Mouse (Mus musculus) thymus, adult 18-20 months (tissue): ENCODE data around the gene Hoxa10.

ENCODE experiments used
- DNase-seq, 2 experiments: peaks; one replicate each; pipeline ENCODE4 v3.0.0; 2022; ENCODE audit warnings: mixed read lengths in 2 of 2

The Hoxa10 gene

DNA sequence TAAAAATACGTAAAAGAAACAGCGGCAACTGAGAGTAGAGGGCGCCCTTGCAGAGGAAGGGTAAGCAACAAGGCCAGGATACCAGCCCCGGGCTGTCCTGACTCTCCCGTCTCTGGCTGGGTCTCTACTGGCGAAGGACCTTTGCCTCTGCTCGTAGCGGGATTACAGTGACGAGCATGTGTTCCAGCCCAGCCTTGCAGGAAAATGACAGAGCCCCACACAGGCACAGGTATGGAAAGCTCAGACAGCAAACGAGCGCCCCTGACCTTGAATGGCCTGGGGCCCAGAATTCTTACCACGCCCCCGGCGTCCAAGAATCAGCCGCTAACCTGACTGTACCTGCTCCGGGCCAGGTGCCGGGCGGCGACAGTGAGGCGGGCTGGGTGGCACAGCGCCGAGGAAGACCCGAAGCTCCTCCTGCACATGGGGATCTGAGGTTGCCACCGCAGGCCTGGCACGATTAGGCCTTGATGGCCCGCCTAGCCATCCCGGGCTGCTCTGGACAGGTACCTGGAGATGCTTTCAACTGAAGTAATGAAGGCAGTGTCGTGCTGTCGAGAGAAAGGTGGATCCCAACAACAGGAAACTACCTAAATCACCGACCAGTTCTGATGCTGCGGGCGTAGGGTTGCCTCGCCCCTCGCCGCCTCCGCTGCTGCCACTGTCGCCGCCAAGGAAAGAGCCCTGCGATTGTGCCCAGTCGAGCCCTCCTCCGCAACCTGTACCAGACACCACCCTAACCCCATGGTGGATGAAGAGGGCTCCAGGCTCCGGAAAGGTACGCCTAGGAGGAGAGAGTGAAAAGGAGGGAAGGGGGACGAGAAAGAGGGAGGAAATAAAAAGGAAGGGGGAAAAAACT is 10.9 kb downstream of the Hoxa10 start:
- no peak for DNase-seq

DNA sequence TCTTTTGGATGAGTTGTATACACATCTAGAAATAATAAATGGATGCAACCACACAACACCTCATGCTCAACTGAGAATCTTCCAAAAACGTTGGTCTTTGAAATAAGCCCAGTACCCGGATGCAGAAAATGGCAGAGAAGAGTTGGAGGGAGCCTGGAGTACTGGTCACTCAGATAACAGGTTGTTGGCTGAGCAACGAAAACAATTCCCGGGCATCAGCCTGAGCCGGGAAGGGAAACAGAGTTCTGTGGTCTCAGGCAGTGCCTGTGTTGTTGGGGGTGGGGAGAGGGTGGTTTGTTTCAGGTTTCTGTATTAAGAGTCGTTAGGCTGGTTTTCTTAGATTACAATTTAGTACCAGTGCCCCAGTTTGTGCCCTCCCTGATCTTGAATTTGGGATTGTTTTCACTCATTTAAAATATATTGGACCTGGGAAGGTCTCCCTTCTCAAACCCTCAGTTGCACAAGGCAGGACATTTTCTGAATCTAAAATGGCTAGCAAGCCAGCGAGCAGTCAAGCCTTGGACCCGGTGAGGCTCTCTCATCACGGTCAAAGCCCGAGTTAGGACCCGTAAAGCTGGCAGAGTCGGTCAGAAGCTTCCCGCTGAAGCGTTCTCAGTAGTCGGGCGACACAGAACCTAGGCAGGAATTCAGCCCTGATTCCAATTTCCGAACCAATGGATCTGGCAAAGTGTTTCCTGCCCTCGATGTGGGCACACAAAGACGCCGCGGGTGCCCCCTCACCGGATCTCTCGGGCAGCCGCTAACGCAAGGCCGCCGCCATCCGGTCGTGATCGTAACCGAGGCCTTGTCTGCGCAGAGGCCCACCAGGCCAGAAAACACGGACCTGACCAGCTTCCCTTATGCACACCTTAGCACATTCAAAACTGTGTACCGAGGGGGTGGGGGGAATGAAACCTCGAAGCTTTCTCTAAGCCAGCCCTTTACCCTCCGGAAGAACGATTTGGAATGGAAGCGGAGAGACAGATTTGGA is 11.9 kb downstream of the Hoxa10 start:
- no peak for DNase-seq

DNA sequence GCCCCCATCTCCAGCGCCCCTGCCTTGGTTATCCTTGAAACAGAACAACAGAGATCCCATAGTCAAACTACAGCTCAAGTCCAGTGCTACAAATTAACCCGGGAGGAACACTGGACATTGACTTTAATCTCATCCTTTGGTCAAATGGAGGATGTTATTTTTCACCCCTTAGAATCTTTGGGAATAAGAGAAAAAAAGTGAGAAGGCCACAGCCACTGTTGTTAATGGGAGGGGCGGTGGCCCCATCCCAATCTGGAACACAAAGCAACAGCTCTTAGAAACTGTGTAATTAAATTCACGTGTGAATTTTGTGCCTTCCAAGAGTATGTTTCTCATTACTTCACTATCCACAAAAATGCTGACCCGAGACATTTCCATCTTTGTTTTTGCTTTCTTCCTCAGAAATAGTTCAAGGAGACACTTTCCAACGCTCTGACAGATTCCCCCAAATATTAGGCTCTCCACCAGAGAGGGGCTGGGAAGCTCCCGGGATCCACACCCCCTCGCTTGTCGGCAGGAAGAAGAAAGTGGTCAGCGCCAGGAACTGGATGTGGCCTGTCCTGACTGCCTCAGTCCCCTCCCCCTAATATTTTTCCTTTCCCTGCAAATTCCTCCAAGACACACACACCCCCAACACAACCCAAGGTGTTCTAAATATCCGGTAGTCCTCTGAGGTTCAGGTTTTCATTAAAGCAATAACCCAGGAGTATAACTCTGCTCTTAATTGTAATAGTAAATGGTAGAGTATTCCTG is 13.0 kb downstream of the Hoxa10 start:
- no peak for DNase-seq

DNA sequence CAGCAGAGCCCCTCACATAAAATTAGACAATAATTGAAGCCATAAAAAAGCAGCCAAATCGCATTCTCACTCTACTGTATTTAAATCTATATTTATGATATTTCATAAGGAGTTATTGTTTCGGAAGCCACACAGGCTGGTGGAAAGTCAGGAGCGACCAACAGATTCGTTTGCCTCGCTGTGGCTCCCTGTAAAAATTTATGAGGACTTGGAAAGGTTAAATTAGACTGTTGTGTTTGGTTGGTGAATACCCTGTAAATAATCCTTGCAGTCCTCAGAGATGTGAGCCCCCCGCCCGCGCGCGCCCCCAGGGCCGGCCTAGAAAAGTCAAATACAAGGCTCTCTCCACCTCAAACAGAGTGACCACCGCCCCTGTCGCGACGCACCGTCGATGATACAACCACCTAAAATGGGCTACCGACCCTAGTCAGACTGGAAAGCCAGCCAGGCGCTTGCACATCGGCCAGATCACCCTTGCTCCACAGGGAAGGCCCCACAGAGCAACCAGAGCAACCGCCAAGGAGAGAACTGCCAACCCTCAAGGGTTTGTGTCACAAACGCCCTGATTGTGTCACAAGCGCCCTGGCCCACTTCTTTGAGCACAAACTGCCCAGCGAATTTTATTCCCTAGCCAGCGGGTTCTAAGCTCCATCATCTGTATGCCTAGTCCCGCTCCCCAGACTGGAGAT is 13.9 kb downstream of the Hoxa10 start:
- peak in 1 of 2 experiments; percentile 1 for DNase-seq

DNA sequence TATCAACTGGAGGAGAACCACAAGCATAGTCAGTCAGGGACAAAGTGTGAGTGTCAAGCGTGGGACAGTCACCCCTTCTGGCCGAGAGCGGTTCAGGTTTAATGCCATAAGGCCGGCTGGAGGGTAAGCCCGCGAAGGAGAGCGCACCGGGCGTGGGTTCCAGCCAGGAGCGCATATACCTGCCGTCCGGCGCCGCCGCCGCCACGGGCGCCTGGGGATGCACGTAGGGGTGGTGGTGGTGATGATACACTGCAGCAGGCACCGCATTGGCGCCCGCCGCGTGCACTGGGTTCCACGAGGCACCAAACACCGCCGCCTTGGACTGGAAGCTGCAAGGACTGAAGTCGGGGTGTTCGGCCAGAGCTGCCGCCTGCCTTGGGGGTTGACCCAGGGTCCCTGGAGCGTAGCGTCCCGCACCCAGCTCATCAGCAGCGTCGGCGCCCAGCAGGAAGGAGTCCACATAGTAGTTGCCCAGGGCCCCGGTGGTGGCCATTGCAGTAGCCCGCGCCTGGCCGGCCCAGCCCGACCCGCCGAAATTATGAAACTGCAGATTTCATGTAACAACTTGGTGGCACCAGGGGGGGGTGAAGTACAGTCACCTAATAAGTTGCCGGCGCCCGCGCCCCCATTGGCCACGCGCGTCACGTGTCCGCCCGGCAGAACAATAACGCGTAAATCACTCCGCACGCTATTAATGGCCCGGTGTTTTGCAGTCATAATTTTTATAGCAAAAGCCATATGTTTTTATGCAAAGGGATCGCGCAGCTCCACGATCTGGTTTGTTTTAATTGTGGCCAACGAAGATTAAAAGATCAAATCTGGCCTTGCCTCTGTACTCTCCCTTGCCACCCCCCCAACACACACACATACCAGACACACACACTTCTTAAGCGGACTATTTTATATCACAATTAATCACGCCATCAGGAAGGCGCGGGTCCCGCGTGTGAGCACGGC is 14.8 kb downstream of the Hoxa10 start:
- no peak for DNase-seq

DNA sequence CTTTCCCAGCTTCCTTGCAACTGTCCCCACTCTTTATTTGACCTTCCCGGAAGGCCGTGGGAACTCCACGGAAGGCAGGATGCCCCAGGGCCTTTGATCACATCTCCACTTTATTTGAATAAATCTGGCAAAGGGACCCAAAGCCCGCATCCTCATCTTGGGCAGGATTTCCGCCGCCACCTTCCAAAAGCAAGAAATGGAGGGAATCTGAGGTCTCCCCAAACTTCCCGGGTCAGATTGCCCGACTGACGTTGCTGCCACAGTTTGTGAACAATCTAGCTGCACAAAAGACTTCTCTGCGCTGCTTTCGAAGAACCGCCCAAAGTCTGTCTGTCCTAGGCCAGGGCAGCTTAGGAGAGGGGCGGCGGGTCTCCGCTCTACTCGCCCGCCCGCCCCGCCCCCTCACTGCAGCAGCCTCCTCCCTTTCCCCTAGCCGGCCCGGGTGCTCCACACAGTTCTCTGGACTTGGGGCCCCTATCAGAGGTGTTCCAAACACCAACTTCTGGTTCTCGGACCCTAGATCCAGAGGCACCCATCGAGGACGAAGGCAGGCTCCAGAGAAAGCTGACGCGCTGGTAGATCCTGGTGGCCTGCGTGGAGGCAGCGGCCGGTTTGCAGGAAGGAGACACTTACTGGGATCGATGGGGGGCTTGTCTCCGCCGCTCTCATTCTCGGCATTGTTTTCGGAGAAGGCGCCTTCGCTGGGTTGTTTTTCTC is 15.6 kb downstream of the Hoxa10 start:
- no peak for DNase-seq

DNA sequence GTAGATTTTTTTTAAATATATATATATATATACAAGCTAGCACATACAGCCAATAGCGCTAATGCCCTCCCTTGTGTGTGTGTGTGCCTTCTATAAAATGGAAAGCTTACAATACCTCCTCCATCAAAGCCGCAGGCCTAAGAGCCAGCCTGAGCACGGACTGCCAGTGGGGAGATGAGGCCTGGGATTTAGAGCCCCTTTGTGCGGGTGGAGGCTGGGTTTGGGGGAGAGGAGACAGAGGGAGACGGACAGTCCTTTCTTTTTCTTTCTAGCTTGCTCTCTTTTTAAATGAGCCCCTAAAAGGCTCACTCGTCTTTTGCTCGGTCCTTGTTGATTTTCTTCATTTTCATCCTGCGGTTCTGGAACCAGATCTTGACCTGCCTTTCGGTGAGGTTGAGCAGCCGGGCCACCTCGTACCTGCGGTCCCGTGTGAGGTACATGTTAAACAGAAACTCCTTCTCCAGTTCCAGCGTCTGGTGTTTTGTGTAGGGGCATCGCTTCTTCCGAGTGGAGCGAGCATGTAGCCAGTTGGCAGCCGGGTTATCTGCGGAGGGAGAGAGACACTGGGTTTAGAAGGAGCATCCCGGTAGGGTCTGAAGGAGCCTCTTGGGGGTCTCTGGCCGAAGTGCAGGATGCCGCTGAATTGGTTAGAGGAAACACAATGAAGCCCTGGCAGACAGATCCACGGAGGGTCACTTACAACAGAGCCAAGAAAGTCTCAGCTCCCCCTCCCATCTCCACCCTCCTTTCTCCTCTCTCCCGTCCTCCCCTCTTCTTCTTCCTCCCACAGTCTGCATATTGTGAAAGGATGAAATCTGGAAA is 16.5 kb downstream of the Hoxa10 start:
- DNase-seq, result no peak

DNA sequence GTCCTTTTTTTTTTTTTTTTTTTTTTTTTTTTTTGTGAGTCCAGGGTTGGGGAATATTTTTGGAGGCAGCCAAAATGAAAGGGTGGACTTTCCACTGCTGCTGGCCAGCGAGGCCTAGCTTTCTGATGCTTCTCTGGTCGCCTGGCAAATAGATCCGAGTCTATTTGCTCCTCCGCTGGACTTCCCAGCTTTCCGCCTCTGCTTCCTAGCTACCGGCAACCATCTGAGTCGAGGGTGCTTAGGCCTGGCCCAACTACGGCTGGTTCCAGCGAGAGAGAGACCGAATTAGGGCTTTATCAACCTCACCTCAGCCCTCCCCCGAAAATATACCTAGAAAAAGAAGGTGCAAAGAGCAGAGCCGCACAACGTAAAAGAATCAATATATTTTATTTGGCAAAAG is 17.9 kb downstream of the Hoxa10 start:
- no peak for DNase-seq

DNA sequence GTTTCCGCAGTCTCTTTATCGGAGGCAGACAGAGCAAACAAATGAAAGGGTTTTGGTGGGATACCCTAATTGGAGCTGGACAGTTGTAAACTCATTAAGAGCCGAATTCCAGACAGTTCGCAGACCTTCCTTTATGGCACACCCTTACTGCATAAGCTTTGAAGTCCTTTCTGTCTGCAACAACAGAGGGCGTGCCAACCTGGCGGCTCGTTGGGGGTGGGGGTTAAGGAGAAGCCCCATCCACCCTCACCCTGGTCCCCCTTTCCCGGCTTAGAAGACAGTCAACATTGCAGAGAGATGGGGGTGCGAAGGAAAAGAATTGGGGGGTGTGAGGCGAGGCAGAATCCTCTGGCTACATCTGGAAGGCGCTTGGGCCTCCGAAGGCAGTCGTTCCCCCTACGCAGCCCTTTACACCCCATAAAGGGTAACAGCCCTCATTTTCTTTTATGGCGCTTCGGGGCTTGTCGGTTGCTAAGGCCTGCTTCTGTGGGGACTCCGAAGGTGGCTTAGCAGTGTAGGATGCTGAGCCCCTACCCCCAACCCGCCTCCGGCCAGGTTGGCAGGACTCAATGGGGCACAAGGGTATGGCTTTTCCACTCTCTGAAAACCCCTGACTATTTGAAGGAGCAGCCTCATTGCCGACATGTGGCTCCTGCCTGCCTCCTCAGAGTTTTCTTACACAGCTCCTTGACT is 18.5 kb downstream of the Hoxa10 start:
- peak in 1 of 2 experiments; percentile 3 for DNase-seq

DNA sequence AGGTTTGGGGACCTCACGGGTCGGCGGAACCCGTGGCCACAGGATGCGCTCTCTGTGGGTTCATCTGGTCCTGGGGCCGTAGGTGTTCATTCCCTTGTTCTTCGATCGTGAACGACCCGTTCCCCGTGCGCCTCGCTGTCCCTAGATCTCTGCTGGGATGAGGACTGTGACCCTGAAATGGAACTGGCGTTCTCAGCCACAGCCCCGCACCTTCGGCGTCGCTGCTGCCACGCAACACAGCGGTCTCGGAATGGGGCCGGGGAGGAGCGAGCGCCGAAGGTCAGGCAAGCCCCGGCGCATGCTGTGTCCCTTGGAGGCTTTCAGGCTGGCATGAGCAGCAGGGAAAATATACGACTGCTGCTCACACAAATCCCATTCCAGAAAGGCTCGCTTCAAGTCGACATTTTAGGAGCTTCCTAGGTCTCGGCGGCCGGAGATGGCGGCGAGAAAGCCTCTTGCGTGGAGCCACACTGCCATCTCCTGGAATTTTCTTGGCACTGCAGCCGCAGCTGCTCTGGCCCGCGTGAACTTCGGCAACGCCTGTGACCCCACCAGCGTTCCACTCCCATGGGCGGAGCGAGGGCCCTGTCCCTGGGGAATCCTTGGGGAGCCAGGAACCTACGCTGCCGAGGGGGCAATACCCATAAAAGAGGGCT is 19.2 kb downstream of the Hoxa10 start, which contains the start of gene Hoxa7:
Gene Hoxa7 (minus strand): TSS at position 518 of the 656 bp plus-strand sequence.
- peak; percentile 52 to 63 for DNase-seq

DNA sequence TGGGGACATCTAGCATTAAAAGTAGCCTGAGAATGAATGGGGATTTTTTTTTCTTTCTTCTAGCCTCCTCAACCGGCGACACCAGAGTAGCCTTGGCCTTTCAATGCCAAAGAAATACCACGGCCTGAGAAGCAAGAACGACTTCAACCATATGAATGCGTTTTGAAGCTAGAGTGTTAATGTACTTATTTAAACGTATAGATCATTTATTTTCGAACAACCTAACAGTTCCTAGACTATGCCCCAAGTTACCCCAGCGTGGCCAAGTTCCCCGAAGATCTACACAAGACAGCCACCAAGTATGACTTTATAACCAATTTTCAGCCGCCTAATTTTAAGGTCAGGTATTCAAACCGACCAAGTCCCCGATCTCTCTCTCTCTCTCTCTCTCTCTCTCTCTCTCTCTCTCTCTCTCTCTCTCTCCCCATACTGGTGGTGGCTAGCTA is 19.8 kb downstream of the Hoxa10 start:
- no peak for DNase-seq

DNA sequence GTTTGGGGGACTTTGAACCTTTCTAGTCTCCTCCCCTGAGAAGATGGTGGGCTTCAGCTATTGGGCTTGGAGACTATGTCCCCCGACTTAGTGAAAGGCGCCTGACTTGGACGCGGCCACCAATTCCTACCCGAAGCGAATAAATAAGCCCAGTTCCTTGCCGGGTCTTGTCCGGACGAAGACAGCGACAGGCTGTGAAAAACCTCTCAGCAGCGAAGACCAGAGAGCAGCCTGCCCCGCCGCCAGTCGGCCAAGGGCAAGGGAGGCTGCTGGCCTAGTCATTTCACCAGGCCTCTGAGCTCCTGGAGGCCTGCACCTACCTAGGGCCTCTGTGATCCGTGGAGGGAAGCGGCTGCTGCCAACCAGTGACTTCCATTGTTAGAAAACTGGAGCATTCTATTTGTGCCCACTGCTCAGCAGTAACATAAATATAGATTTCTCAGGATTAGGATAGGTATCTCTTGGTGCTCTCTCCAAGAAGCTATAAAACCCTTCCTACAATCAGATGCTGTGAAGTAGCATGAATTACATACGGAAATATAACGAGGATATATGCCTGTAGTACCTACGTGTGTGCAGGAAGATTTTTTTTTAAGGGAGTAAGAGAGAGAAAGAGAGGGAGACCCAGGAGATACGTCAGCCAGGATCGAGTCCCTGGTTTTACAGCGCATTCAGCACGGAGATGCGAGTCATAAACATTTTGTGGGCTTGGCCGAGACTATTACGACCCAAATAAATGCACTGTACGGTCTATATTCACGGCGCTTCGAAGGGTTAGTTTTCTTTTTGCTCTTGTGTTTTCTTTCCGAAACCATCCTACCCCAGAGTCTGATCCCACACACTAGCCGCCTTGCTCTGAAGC is 20.4 kb downstream of the Hoxa10 start:
- DNase-seq, result peak in 1 of 2 experiments; percentile 1

DNA sequence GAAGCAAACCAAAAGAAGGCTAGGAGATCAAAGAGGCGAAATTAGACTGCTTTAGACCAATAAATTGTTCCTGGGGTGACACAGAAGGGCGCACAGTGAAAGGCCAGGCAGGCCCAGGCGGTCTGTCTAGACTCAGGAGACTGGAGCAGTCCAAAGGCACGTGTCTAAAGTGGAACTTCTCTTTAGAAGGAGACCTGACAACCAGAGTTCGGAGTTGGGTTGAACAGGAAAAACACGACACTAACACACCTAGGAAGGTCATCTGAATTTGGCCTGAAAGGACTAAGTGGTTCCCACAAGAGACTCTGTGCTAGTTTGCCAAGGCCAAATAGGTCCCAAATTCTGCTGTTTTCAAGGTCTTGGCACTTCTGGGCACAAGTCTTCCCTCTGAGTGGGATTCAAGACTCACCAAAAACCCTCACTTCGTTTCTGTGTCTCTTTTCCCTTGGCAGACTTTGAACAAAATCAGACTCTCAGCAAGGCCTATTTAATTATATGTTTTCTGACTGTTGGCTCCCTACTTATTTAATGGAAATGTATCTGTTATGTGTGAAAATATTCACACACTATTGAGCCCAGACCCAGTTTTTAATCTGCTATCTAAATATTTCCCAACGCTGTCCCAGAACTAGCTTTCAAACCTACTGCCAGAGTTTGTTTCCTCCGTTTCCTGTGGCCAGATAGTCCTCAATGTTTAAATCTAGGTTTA is 21.3 kb downstream of the Hoxa10 start:
- DNase-seq, result no peak

DNA sequence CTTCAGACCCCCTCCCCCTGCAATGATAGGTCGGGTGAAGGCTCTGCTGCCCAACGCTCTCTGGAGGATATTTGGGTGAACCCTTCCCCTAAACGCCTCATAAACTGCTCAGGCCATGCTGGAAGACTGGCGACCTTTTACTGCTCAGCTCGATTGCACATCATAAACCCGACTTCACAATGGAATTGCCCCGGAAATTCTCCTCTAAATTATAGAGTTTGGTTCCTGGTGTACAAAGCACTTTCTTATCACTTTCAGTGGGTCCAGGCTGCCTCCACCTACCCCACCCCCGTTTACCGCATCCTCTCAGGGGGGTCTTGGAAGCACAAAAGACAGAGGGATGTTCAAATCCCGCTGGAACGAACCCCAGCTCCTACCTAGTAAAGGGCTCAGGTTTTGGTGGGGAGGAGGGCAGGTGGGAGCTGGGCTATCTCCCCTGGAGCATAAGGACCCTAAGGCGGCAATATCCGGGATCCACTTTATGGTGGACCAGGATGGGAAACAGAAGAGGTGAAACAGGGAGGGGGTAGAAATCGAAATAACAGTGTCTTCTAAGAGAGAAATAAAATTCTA is 21.9 kb downstream of the Hoxa10 start:
- DNase-seq, result no peak

DNA sequence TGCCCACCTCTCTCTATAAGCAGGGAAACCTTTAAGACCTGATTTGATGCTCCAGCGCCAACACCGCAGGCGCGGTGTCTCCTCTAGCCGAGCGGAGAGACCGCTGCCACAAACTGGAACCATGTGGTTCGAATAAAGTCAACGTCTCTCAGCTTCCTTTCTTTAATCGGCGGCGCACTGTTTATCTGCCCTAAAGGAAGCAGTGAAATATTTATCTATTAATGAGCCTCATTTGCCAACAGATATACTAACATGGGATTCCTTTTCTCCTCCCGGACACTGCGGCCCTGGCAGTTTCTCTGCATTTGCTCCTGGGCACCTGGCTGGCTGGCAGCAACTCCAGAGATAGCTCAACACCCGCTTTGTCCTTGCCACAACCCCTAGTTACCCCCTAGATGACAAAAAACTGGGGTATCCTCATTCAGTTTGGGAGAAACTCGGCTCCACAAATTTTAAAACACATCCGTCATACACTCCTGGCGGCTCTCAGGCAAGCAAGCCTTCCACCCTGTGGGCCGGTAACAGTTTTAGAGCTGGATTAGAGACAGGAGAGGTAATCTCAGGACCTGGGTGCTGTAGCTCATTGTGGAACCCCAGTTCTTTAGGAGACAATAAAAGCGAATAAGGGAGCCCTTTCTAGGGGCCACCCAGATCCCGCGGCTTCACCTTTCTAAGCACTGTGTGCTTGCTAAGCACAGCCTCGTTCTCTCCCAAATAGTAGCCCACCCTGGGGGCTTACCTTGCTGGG is 22.6 kb downstream of the Hoxa10 start:
- no peak for DNase-seq
